Mouse (Mus musculus): ENCODE measurements at regions not wholly inside any gene's neighbourhood (a gene's known extent, or its start where the extent isn't known, plus 50 kb on each side); places are given as distances from the start of the nearest gene placed in this dataset.

GRCm38 (mm10) chr12:49974591-49975323 is 589.8 kb downstream of the Gm43517 start:
- no peaks in the 10 kb centered on the region for H3K4me1 ChIP-seq (replicated peaks; ENCODE audit: control insufficient read depth, insufficient read depth, low read length)
- peaks cover 10% of the 10 kb centered on the region; the same call in 1 of the 2 replicates for H3K27me3 ChIP-seq (ENCODE audit: control insufficient read depth, insufficient read depth, low read length)
- H3K4me2 ChIP-seq (replicated peaks; ENCODE audit: low read depth, low read length): no peak overlapping the region
- no peak overlapping the region for H3K27ac ChIP-seq (ENCODE audit: low read depth, low read length)
- ATAC-seq (ENCODE audit: low FRiP score) (no peak), DNase-seq (ENCODE audit: low spot score) (peak; percentile 21)
- WGBS: 39% methylated on average over 2 of the region's 2 CpGs
- no peak overlapping the region for H3K9ac ChIP-seq (ENCODE audit: low read depth, low read length)
- no peak overlapping the region for H3K4me3 ChIP-seq (ENCODE audit: low read depth, low read length)
- no peaks in the 10 kb centered on the region for H3K9me3 ChIP-seq (ENCODE audit: control insufficient read depth, low read length)
- H3K36me3 ChIP-seq (ENCODE audit: control insufficient read depth, insufficient read depth, low read length): no peaks in the 10 kb centered on the region

- DNase-seq (ENCODE audit: low spot score) (no peak), ATAC-seq (ENCODE audit: low FRiP score) (no peak)
- Histone ChIP-seq H3K9me3 (ENCODE audit: control insufficient read depth, low read length) (no peaks in the 10 kb centered on the region), H3K27ac (ENCODE audit: low read depth, low read length) (no peak overlapping the region), H3K36me3 (ENCODE audit: control insufficient read depth, insufficient read depth, low read length) (no peaks in the 10 kb centered on the region), H3K4me3 (ENCODE audit: low read depth, low read length) (no peak overlapping the region), H3K27me3 (ENCODE audit: control insufficient read depth, insufficient read depth, low read length) (peaks cover 10% of the 10 kb centered on the region; the same call in 1 of the 2 replicates), H3K4me1 (replicated peaks; ENCODE audit: control insufficient read depth, insufficient read depth, low read length) (no peaks in the 10 kb centered on the region), H3K4me2 (replicated peaks; ENCODE audit: low read depth, low read length) (no peak overlapping the region), H3K9ac (ENCODE audit: low read depth, low read length) (no peak overlapping the region)
- 39% methylated on average over 1 of the region's 1 CpGs for WGBS
These were observed 590.6 kb downstream of the Gm43517 start for GRCm38 (mm10) chr12:49975553-49975952.

GRCm38 (mm10) chr12:49992501-49993079 is 607.6 kb downstream of the Gm43517 start:
- peak; percentile 45; the same call in 1 of the 2 replicates for ATAC-seq (ENCODE audit: low FRiP score)
- Histone ChIP-seq H3K9ac (ENCODE audit: low read depth, low read length) (no peak overlapping the region), H3K4me1 (replicated peaks; ENCODE audit: control insufficient read depth, insufficient read depth, low read length) (no peaks in the 10 kb centered on the region), H3K4me3 (ENCODE audit: low read depth, low read length) (no peak overlapping the region), H3K9me3 (ENCODE audit: control insufficient read depth, low read length) (no peaks in the 10 kb centered on the region), H3K27ac (ENCODE audit: low read depth, low read length) (no peak overlapping the region), H3K36me3 (ENCODE audit: control insufficient read depth, insufficient read depth, low read length) (no peaks in the 10 kb centered on the region), H3K4me2 (replicated peaks; ENCODE audit: low read depth, low read length) (no peak overlapping the region), H3K27me3 (ENCODE audit: control insufficient read depth, insufficient read depth, low read length) (no peaks in the 10 kb centered on the region)
- no peak for DNase-seq (ENCODE audit: low spot score)
- WGBS: 67% methylated on average over 7 of the region's 7 CpGs

- no peak overlapping the region for H3K4me2 ChIP-seq (replicated peaks; ENCODE audit: low read depth, low read length)
- ATAC-seq (ENCODE audit: low FRiP score): no peak
- 90% methylated on average over 3 of the region's 3 CpGs for WGBS
- H3K9me3 ChIP-seq (ENCODE audit: control insufficient read depth, low read length): no peaks in the 10 kb centered on the region
- no peak for DNase-seq (ENCODE audit: low spot score)
- no peak overlapping the region for H3K9ac ChIP-seq (ENCODE audit: low read depth, low read length)
- H3K4me1 ChIP-seq (replicated peaks; ENCODE audit: control insufficient read depth, insufficient read depth, low read length): no peaks in the 10 kb centered on the region
- no peaks in the 10 kb centered on the region for H3K36me3 ChIP-seq (ENCODE audit: control insufficient read depth, insufficient read depth, low read length)
- H3K4me3 ChIP-seq (ENCODE audit: low read depth, low read length): no peak overlapping the region
- no peaks in the 10 kb centered on the region for H3K27me3 ChIP-seq (ENCODE audit: control insufficient read depth, insufficient read depth, low read length)
- H3K27ac ChIP-seq (ENCODE audit: low read depth, low read length): no peak overlapping the region
These were observed 610.0 kb downstream of the Prkd1 start for GRCm38 (mm10) chr12:50038808-50039374.

- Histone ChIP-seq H3K9me3 (ENCODE audit: control insufficient read depth, low read length) (no peaks in the 10 kb centered on the region), H3K4me3 (ENCODE audit: low read depth, low read length) (no peak overlapping the region), H3K27ac (ENCODE audit: low read depth, low read length) (no peak overlapping the region), H3K4me1 (replicated peaks; ENCODE audit: control insufficient read depth, insufficient read depth, low read length) (no peaks in the 10 kb centered on the region), H3K36me3 (ENCODE audit: control insufficient read depth, insufficient read depth, low read length) (no peaks in the 10 kb centered on the region), H3K4me2 (replicated peaks; ENCODE audit: low read depth, low read length) (no peak overlapping the region), H3K9ac (ENCODE audit: low read depth, low read length) (no peak overlapping the region), H3K27me3 (ENCODE audit: control insufficient read depth, insufficient read depth, low read length) (no peaks in the 10 kb centered on the region)
- DNase-seq (ENCODE audit: low spot score): no peak
- ATAC-seq (ENCODE audit: low FRiP score): no peak
- WGBS: 87% methylated on average over 2 of the region's 2 CpGs
These were observed 587.6 kb downstream of the Prkd1 start for GRCm38 (mm10) chr12:50061286-50061685.

- no peak for ATAC-seq (ENCODE audit: low FRiP score)
These were observed 582.5 kb downstream of the Prkd1 start for GRCm38 (mm10) chr12:50066394-50066793.

GRCm38 (mm10) chr12:50071797-50072196 is 577.1 kb downstream of the Prkd1 start:
- no peaks in the 10 kb centered on the region for H3K36me3 ChIP-seq (ENCODE audit: control insufficient read depth, insufficient read depth, low read length)
- no peak overlapping the region for H3K27ac ChIP-seq (ENCODE audit: low read depth, low read length)
- H3K4me2 ChIP-seq (replicated peaks; ENCODE audit: low read depth, low read length): no peak overlapping the region
- ATAC-seq (ENCODE audit: low FRiP score): no peak
- no peak overlapping the region for H3K4me3 ChIP-seq (ENCODE audit: low read depth, low read length)
- no peaks in the 10 kb centered on the region for H3K9me3 ChIP-seq (ENCODE audit: control insufficient read depth, low read length)
- no peak for DNase-seq (ENCODE audit: low spot score)
- H3K9ac ChIP-seq (ENCODE audit: low read depth, low read length): no peak overlapping the region
- no peaks in the 10 kb centered on the region for H3K27me3 ChIP-seq (ENCODE audit: control insufficient read depth, insufficient read depth, low read length)
- H3K4me1 ChIP-seq (replicated peaks; ENCODE audit: control insufficient read depth, insufficient read depth, low read length): no peaks in the 10 kb centered on the region; the same call in 1 of the 2 replicates
- 41% methylated on average over 3 of the region's 3 CpGs for WGBS

More at GRCm38 (mm10) chr12:50066394-50066793, 582.5 kb downstream of the Prkd1 start:
- no peaks in the 10 kb centered on the region for H3K9me3 ChIP-seq (ENCODE audit: control insufficient read depth, low read length)
- no peak overlapping the region for H3K4me3 ChIP-seq (ENCODE audit: low read depth, low read length)
- H3K27ac ChIP-seq (ENCODE audit: low read depth, low read length): no peak overlapping the region
- no peaks in the 10 kb centered on the region for H3K4me1 ChIP-seq (replicated peaks; ENCODE audit: control insufficient read depth, insufficient read depth, low read length)
- H3K4me2 ChIP-seq (replicated peaks; ENCODE audit: low read depth, low read length): no peak overlapping the region
- no peaks in the 10 kb centered on the region for H3K36me3 ChIP-seq (ENCODE audit: control insufficient read depth, insufficient read depth, low read length)
- no peak for DNase-seq (ENCODE audit: low spot score)
- no peak overlapping the region for H3K9ac ChIP-seq (ENCODE audit: low read depth, low read length)
- 92% methylated on average over 4 of the region's 4 CpGs for WGBS
- no peaks in the 10 kb centered on the region for H3K27me3 ChIP-seq (ENCODE audit: control insufficient read depth, insufficient read depth, low read length)

GRCm38 (mm10) chr12:50072359-50072758 is 576.5 kb downstream of the Prkd1 start:
- no peak overlapping the region for H3K9ac ChIP-seq (ENCODE audit: low read depth, low read length)
- no peaks in the 10 kb centered on the region; the same call in 1 of the 2 replicates for H3K4me1 ChIP-seq (replicated peaks; ENCODE audit: control insufficient read depth, insufficient read depth, low read length)
- ATAC-seq (ENCODE audit: low FRiP score) (no peak), DNase-seq (ENCODE audit: low spot score) (no peak)
- WGBS: 20% methylated on average over 1 of the region's 1 CpGs
- H3K4me3 ChIP-seq (ENCODE audit: low read depth, low read length): no peak overlapping the region
- H3K36me3 ChIP-seq (ENCODE audit: control insufficient read depth, insufficient read depth, low read length): no peaks in the 10 kb centered on the region
- no peak overlapping the region for H3K27ac ChIP-seq (ENCODE audit: low read depth, low read length)
- no peak overlapping the region for H3K4me2 ChIP-seq (replicated peaks; ENCODE audit: low read depth, low read length)
- H3K9me3 ChIP-seq (ENCODE audit: control insufficient read depth, low read length): no peaks in the 10 kb centered on the region
- no peaks in the 10 kb centered on the region for H3K27me3 ChIP-seq (ENCODE audit: control insufficient read depth, insufficient read depth, low read length)
